Mouse (Mus musculus): ENCODE data around the gene Arhgap23. TPM values are rescaled to one million over a fixed set of nuclear protein-coding genes. Genes with fewer than 3 reads are reported as not detected.
A peak's percentile ranks its signal among the peaks of the same experiment; 100 is the strongest.

Arhgap23 gene
- polyA plus RNA-seq (2015; fragmentation: Nextera tagmentation; extraction: Ambion mirVana) = 6.2 and 6.8 TPM in 2 replicates

DNA sequence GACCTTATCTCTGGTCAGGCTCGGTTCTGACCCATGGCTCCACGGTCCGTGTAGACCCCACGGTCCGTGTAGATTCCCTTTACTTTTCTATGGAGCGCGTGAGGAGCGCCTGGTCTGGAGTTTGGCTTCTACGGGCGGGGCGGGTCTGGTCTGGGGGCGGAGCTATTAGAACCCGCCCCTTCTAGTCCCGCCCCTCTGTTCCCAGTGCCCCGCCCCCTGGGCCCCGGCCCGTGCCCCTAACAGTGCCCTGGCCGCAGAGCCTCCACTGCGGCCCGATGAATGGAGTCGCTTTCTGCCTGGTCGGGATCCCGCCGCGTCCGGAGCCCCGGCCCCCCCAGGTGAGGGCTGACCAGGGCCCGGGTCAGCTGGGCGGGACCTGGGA lies at the start of gene Arhgap23:
TSS of gene Arhgap23 (plus strand) at position 204 of the 382 bp plus-strand sequence.
- H3K4me3 ChIP-seq (replicated peaks) = peak within 1 kb of the TSS; percentile 86
- peak within 1 kb of the TSS; percentile 91 for H3K9ac ChIP-seq
- 1% methylated on average over 29 of the region's 29 CpGs for WGBS (ENCODE audit: insufficient replicate concordance)
- ATAC-seq (ENCODE audit: low read depth) (peak; percentile 85), DNase-seq (peak; percentile 38)
- H3K27me3 ChIP-seq = no peaks in the 10 kb centered on the region
- H3K4me1 ChIP-seq (replicated peaks) = peaks cover 62% of the 10 kb centered on the region
- H3K36me3 ChIP-seq = no peaks in the 10 kb centered on the region
- H3K27ac ChIP-seq = peak within 1 kb of the TSS; percentile 84
- H3K9me3 ChIP-seq (replicated peaks) = no peaks in the 10 kb centered on the region
- H3K4me2 ChIP-seq = peak within 1 kb of the TSS; percentile 100

GRCm38 (mm10) chr11:97365556-97365955 lies 49.8 kb upstream of the Arhgap23 start:
- 62% methylated on average over 1 of the region's 1 CpGs for whole genome bisulfite sequencing (ENCODE audit: insufficient replicate concordance)
- DNase-seq (no peak), ATAC-seq (ENCODE audit: low read depth) (no peak)
- H3K9me3 ChIP-seq (replicated peaks) = no peaks in the 10 kb centered on the region
- H3K4me3 ChIP-seq (replicated peaks) = no peak overlapping the region
- H3K36me3 ChIP-seq = 0 out of 2 replicates have a peak, but pooled peaks cover 3% of the 10 kb centered on the region
- H3K9ac ChIP-seq = no peak overlapping the region
- peaks cover 50% of the 10 kb centered on the region for H3K4me1 ChIP-seq (replicated peaks)
- H3K27me3 ChIP-seq = no peaks in the 10 kb centered on the region
- H3K27ac ChIP-seq = no peak overlapping the region
- no peak overlapping the region for H3K4me2 ChIP-seq

DNA sequence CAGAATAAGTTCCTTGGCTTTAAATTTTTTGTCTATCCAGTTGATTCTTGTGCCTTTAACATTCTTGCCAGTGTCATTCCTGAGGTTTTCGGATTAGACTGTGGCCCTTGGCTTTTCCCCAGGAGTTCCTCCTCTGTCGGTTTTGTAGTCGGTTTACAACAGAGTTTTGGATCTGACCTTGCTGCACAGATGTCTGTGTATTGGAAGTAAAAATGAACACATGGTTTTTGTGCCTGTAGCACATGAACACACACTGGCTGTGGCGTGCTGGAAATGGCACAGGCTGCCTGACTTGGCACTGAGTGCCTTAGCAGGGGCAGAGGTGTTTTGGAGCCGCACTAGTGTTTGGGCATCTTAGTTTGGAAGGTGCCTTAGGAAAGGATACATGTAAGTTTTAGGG lies 46.8 kb upstream of the Arhgap23 start:
- H3K4me3 ChIP-seq (replicated peaks) = no peak overlapping the region
- H3K27ac ChIP-seq = no peak overlapping the region
- H3K9me3 ChIP-seq (replicated peaks) = no peaks in the 10 kb centered on the region
- H3K9ac ChIP-seq = no peak overlapping the region
- 80% methylated on average over 5 of the region's 5 CpGs for WGBS (ENCODE audit: insufficient replicate concordance)
- H3K4me1 ChIP-seq (replicated peaks) = peaks cover 38% of the 10 kb centered on the region
- no peaks in the 10 kb centered on the region for H3K27me3 ChIP-seq
- no peak for DNase-seq
- 0 out of 2 replicates have a peak, but pooled peaks cover 5% of the 10 kb centered on the region for H3K36me3 ChIP-seq
- no peak for ATAC-seq (ENCODE audit: low read depth)
- H3K4me2 ChIP-seq = no peak overlapping the region

DNA sequence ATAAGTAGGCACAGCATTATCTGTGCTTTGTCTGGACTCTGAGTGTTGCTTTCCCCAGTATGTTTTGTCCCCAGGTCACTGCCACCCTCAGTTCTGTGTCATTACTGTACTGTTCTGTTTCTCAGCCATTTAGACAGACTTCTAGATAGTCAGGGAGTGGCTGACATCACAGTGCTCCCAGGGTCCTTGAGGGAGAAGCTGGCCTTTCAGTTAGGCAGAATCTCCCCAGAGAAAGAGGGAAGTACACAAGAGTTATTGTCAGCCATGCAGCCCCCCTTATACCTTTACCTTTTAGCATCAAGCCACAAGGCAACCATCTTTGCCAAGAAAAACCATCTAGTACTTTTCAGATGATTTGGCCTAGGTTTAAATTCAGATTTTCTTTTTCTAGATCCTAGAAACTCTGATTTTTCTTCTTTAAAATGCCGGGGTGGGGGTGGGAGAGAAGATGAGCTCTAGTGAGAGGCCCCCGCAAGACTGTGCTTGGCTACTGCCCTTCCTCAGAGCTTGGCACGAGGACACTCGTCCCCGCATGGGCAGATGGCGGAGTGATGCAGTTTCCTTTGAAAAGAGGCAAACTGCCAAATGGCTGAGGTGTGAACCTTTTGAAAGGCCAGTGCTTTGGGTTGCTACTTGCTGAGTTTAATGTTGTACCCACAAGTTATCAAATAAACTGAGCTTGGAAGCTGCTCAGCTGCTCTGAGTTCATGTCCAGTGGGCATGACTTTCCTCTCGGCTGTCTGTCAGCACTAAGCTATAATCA lies 44.8 kb upstream of the Arhgap23 start:
- no peaks in the 10 kb centered on the region for H3K9me3 ChIP-seq (replicated peaks)
- peaks cover 17% of the 10 kb centered on the region; the same call in 1 of the 2 replicates for H3K36me3 ChIP-seq
- ATAC-seq (ENCODE audit: low read depth) = no peak
- H3K27me3 ChIP-seq = no peaks in the 10 kb centered on the region
- 79% methylated on average over 7 of the region's 7 CpGs for WGBS (ENCODE audit: insufficient replicate concordance)
- DNase-seq = no peak
- no peak overlapping the region for H3K4me3 ChIP-seq (replicated peaks)
- peaks cover 18% of the 10 kb centered on the region for H3K4me1 ChIP-seq (replicated peaks)
- H3K9ac ChIP-seq = no peak overlapping the region
- H3K27ac ChIP-seq = no peak overlapping the region
- no peak overlapping the region for H3K4me2 ChIP-seq

GRCm38 (mm10) chr11:97372159-97372864 lies 43.0 kb upstream of the Arhgap23 start:
- H3K27ac ChIP-seq = no peak overlapping the region
- 87% methylated on average over 6 of the region's 6 CpGs for WGBS (ENCODE audit: insufficient replicate concordance)
- no peak overlapping the region for H3K9ac ChIP-seq

GRCm38 (mm10) chr11:97373402-97373801 lies 41.9 kb upstream of the Arhgap23 start:
- Histone ChIP-seq H3K27ac (no peak overlapping the region), H3K4me1 (replicated peaks) (0 out of 2 replicates have a peak, but pooled peaks cover under 1% of the 10 kb centered on the region), H3K36me3 (peaks cover 36% of the 10 kb centered on the region), H3K4me3 (replicated peaks) (no peak overlapping the region), H3K27me3 (no peaks in the 10 kb centered on the region), H3K9ac (no peak overlapping the region), H3K4me2 (no peak overlapping the region), H3K9me3 (replicated peaks) (no peaks in the 10 kb centered on the region)
- no peak for DNase-seq
- no peak for ATAC-seq (ENCODE audit: low read depth)
- WGBS (ENCODE audit: insufficient replicate concordance) = 89% methylated on average over 2 of the region's 2 CpGs

More at GRCm38 (mm10) chr11:97372159-97372864, 43.0 kb upstream of the Arhgap23 start:
- H3K4me1 ChIP-seq (replicated peaks) = peaks cover 8% of the 10 kb centered on the region
- H3K36me3 ChIP-seq = peaks cover 26% of the 10 kb centered on the region
- no peaks in the 10 kb centered on the region for H3K27me3 ChIP-seq
- H3K4me3 ChIP-seq (replicated peaks) = no peak overlapping the region
- ATAC-seq (ENCODE audit: low read depth) (no peak), DNase-seq (no peak)
- H3K9me3 ChIP-seq (replicated peaks) = no peaks in the 10 kb centered on the region
- no peak overlapping the region for H3K4me2 ChIP-seq

DNA sequence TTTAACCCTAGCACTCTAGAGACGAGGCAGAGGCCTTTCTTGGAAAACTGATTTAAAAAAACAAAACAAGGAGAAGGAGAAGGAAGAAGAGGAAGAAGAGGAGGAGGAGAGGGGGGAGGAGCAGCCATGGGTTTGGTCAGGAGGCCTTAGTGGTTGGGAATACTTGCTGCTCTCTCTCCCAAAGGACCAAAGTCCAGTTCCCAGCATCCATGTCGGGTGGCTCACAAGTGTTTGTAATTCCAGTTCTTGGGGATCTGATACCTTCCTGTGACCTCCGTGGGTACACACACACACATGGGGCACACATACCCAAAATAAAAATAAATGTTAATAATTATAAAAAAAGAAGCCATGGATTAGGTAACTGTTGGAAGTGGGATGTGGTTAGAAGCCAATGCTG lies 35.3 kb upstream of the Arhgap23 start:
- Histone ChIP-seq H3K4me2 (no peak overlapping the region), H3K4me3 (replicated peaks) (no peak overlapping the region), H3K9ac (no peak overlapping the region), H3K36me3 (peaks cover 55% of the 10 kb centered on the region), H3K9me3 (replicated peaks) (no peaks in the 10 kb centered on the region), H3K27me3 (no peaks in the 10 kb centered on the region), H3K27ac (no peak overlapping the region), H3K4me1 (replicated peaks) (no peaks in the 10 kb centered on the region)
- 65% methylated on average over 3 of the region's 3 CpGs for WGBS (ENCODE audit: insufficient replicate concordance)
- DNase-seq = no peak
- ATAC-seq (ENCODE audit: low read depth) = no peak

DNA sequence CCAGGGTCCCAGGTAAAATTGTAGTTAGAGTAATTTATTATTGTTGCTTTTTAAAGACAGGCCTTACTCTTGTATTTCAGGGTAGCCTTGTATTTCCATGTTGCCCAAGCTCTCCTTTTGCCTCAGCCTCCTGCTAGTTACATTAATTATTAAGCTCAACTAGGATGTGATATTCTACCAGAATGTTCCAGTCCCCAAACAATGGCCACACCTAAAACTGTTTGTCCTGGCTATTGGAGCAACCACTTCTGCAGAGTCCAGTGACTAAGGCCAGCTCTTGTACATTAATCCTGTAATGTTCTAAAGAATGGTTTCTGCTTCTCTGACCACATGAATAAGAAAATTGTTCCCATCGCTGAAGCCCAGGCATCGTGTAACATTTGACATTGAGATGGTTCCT lies 32.3 kb upstream of the Arhgap23 start:
- no peak overlapping the region for H3K27ac ChIP-seq
- H3K27me3 ChIP-seq = no peaks in the 10 kb centered on the region
- H3K4me1 ChIP-seq (replicated peaks) = no peaks in the 10 kb centered on the region
- H3K9ac ChIP-seq = no peak overlapping the region
- H3K4me2 ChIP-seq = no peak overlapping the region
- H3K36me3 ChIP-seq = peaks cover 38% of the 10 kb centered on the region
- ATAC-seq (ENCODE audit: low read depth) (no peak), DNase-seq (no peak)
- no peaks in the 10 kb centered on the region for H3K9me3 ChIP-seq (replicated peaks)
- no peak overlapping the region for H3K4me3 ChIP-seq (replicated peaks)
- WGBS (ENCODE audit: insufficient replicate concordance) = 90% methylated on average over 2 of the region's 2 CpGs

GRCm38 (mm10) chr11:97383764-97384163 lies 31.6 kb upstream of the Arhgap23 start:
- ATAC-seq (ENCODE audit: low read depth) = no peak
- no peak overlapping the region for H3K27ac ChIP-seq
- H3K4me2 ChIP-seq = no peak overlapping the region
- H3K36me3 ChIP-seq = peaks cover 35% of the 10 kb centered on the region
- no peaks in the 10 kb centered on the region for H3K4me1 ChIP-seq (replicated peaks)
- no peaks in the 10 kb centered on the region for H3K9me3 ChIP-seq (replicated peaks)
- H3K27me3 ChIP-seq = no peaks in the 10 kb centered on the region
- no peak overlapping the region for H3K9ac ChIP-seq
- no peak for DNase-seq
- no peak overlapping the region for H3K4me3 ChIP-seq (replicated peaks)
- WGBS (ENCODE audit: insufficient replicate concordance) = 67% methylated on average over 2 of the region's 2 CpGs

- Histone ChIP-seq H3K4me3 (replicated peaks) (no peak overlapping the region), H3K27me3 (no peaks in the 10 kb centered on the region), H3K4me2 (no peak overlapping the region), H3K4me1 (replicated peaks) (peaks cover 10% of the 10 kb centered on the region; the same call in 1 of the 2 replicates), H3K36me3 (peaks cover 60% of the 10 kb centered on the region), H3K9ac (no peak overlapping the region), H3K27ac (no peak overlapping the region), H3K9me3 (replicated peaks) (no peaks in the 10 kb centered on the region)
- no peak for DNase-seq
- WGBS (ENCODE audit: insufficient replicate concordance) = 93% methylated on average over 2 of the region's 2 CpGs
- no peak for ATAC-seq (ENCODE audit: low read depth)
These were observed 27.5 kb upstream of the Arhgap23 start for GRCm38 (mm10) chr11:97387811-97388210.

DNA sequence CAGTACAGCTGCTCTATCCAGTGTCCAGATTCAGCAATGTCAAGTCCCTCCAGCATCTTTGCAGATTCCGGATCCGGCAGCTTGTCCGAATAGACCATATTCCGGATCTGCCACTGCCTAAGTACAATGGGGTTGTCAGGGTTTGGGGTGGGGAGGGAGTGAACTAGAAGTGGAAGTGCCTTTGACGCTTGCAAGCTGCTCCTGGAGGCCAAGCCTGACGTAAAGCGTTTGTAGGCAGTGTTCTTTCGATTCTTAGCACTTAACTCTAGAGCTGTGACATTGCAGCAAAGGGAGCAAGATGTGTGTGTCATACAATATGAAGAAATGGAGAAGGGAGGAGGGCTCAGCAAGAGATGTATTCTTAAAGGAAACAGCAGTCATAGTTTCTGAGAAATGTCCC lies 26.2 kb upstream of the Arhgap23 start:
- Histone ChIP-seq H3K36me3 (peaks cover 62% of the 10 kb centered on the region), H3K9me3 (replicated peaks) (no peaks in the 10 kb centered on the region), H3K4me2 (no peak overlapping the region), H3K27me3 (no peaks in the 10 kb centered on the region), H3K9ac (no peak overlapping the region), H3K4me1 (replicated peaks) (peaks cover 19% of the 10 kb centered on the region), H3K4me3 (replicated peaks) (no peak overlapping the region), H3K27ac (no peak overlapping the region)
- no peak for ATAC-seq (ENCODE audit: low read depth)
- WGBS (ENCODE audit: insufficient replicate concordance) = 89% methylated on average over 8 of the region's 8 CpGs
- no peak for DNase-seq
